Mouse (Mus musculus) kidney, postnatal 0 days (tissue): ENCODE data around the gene Btg1. TPM values are rescaled to one million over a fixed set of nuclear protein-coding genes. Genes with fewer than 3 reads are reported as not detected.
A peak's percentile ranks its signal among the peaks of the same experiment; 100 is the strongest.

Experiments used
- ATAC-seq: fragments of 200-750 bp; cut with Nextera tagmentation; replicated peaks from 2 replicates; pipeline ENCODE4 v1.8.0; 2017; ENCODE audit warnings: low read depth, moderate number of reproducible peaks, moderate TSS enrichment, moderate library complexity; ENCODE audit not compliant: low FRiP score
- DNase-seq: peaks from one replicate; pipeline ENCODE4 v3.0.0-alpha.2; 2016; ENCODE audit warnings: low spot score
- H3K27ac ChIP-seq: fragments of 300-500 bp; sonication (generic); 2 replicates; pipeline ENCODE4 v1.5.1; 2014; ENCODE audit warnings: mild to moderate bottlenecking
- H3K27me3 ChIP-seq: fragments of 300-500 bp; sonication (generic); 2 replicates; pipeline ENCODE4 v1.6.1; 2014; ENCODE audit warnings: low read length, mixed read lengths; ENCODE audit not compliant: insufficient read depth
- H3K36me3 ChIP-seq: fragments of 300-500 bp; sonication (generic); 2 replicates; pipeline ENCODE4 v1.6.1; 2014; ENCODE audit warnings: low read length, mixed read lengths; ENCODE audit not compliant: insufficient read depth
- H3K4me1 ChIP-seq: fragments of 300-500 bp; sonication (generic); replicated peaks from 2 replicates; pipeline ENCODE4 v1.6.1; 2014; ENCODE audit warnings: antibody characterized with exemption, low read length, mixed read lengths; ENCODE audit not compliant: insufficient read depth
- H3K4me2 ChIP-seq: fragments of 300-500 bp; sonication (generic); 2 replicates; pipeline ENCODE4 v1.6.1; 2014; ENCODE audit warnings: mild to moderate bottlenecking, low read length, moderate library complexity, mixed read lengths
- H3K4me3 ChIP-seq: fragments of 300-500 bp; sonication (generic); replicated peaks from 2 replicates; pipeline ENCODE4 v1.5.1; 2014; ENCODE audit warnings: low read depth, low read length
- H3K9ac ChIP-seq: fragments of 300-500 bp; sonication (generic); 2 replicates; pipeline ENCODE4 v1.6.1; 2014; ENCODE audit warnings: low read depth, low read length
- H3K9me3 ChIP-seq: fragments of 300-500 bp; sonication (generic); replicated peaks from 2 replicates; pipeline ENCODE4 v1.6.1; 2016; ENCODE audit warnings: low read length, inconsistent platforms, mixed read lengths
- CTCF ChIP-seq: IDR thresholded peaks from 2 replicates; pipeline ENCODE4 v1.5.1; 2016; ENCODE audit warnings: antibody characterized with exemption, low read depth, mild to moderate bottlenecking, moderate library complexity
- whole genome bisulfite sequencing: fragments of 180-500 bp; shearing (Covaris S2); extraction: QIAGEN DNeasy Blood & Tissue Kit; methylation state at CpG from one replicate; pipeline ENCODE4 v1.1.7; 2014; 5-methylcytosine and 5-hydroxymethylcytosine counted together
- polyA plus RNA-seq: library from polyadenylated mRNA; unstranded; fragments of >200 nt; fragmentation: Nextera tagmentation; extraction: Ambion mirVana; gene quantifications from 2 replicates; pipeline ENCODE4 v1.2.1, GENCODE M21; 2015

Gene Btg1
- polyA plus RNA-seq, 1 experiment from 2014 or later = 59.5 TPM

DNA sequence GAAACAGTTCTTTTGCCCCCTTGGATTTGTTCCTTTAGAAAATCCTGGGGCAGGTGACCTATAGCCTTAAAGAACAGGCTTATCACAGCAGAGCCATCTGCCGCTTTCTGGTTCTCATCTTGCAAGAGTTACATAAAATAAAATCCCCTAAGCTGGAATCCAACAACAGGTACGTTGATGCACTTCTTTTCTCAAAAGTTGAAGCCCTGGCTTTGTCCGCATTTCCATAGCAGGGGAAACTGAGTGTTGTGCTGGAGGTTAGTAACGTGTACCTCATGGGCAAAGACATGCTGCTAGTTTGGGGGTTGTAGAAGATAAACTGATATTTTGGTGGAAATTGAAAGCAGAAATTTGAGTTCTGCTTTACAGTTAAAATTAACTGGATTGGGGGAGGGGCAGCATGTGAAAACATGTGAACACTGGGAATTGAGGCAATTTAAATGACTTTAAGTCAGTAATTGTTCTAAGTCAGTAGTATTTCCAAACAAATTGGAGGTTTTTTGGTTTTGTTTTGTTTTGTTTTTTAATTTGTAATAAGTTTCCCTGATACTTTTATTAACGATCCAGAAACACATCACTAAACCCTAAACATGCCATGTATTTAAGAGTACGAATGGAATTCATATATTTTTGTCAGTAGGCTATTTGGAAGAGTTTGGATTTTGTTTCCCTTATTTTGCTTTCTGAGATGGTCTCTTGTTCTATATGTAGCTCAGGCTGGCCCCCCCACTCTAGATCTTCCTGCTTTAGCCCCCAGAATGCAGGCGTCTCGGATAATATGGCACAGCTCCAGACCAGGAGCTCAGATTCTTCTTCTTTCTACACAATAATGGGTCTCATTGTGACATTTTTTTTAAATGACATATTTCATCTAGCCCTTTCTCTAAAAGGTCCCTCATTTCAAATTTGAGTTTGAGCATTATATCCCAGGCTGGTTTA lies 3.4 kb downstream of the Btg1 start:
- Histone ChIP-seq H3K9ac (peak overlapping the region; percentile 53), H3K36me3 (peaks cover 6% of the 10 kb centered on the region), H3K27me3 (no peaks in the 10 kb centered on the region), H3K4me2 (peak overlapping the region; percentile 73), H3K4me3 (peak overlapping the region; percentile 52), H3K4me1 (peaks cover 13% of the 10 kb centered on the region), H3K9me3 (no peaks in the 10 kb centered on the region), H3K27ac (no peak overlapping the region)
- DNase-seq (no peak), ATAC-seq (no peak)
- TF ChIP-seq CTCF = no peak
- WGBS = 27% methylated on average over 8 of the region's 8 CpGs

DNA sequence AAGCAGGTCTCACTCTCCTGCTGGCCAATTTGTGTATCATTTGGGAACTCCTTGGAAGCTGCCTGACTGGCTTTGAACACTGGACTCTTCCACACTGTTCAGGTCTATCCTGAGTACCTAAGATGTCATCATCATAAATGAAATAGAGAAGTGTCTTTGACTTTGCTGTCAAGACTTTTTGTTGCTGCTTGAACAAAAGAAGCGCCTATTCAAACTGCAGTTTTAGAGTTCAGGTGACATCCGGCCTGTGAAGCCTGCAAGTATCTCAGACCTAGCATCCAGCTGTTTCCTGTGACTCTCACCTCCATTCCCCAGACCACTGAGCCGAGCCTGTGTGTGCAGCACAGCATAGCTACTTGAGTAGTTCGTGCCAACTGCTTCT lies 4.1 kb downstream of the Btg1 start:
- H3K4me3 ChIP-seq = peak overlapping the region; percentile 52
- DNase-seq = peak; percentile 54
- no peaks in the 10 kb centered on the region for H3K27me3 ChIP-seq
- peaks cover 13% of the 10 kb centered on the region for H3K4me1 ChIP-seq
- no peak for ATAC-seq
- H3K36me3 ChIP-seq = peaks cover 6% of the 10 kb centered on the region
- TF ChIP-seq CTCF = no peak
- H3K9ac ChIP-seq = peak overlapping the region; percentile 35; the same call in 1 of the 2 replicates
- no peak overlapping the region for H3K27ac ChIP-seq
- WGBS = 14% methylated on average over 4 of the region's 4 CpGs
- peak overlapping the region; percentile 73 for H3K4me2 ChIP-seq
- H3K9me3 ChIP-seq = no peaks in the 10 kb centered on the region

DNA sequence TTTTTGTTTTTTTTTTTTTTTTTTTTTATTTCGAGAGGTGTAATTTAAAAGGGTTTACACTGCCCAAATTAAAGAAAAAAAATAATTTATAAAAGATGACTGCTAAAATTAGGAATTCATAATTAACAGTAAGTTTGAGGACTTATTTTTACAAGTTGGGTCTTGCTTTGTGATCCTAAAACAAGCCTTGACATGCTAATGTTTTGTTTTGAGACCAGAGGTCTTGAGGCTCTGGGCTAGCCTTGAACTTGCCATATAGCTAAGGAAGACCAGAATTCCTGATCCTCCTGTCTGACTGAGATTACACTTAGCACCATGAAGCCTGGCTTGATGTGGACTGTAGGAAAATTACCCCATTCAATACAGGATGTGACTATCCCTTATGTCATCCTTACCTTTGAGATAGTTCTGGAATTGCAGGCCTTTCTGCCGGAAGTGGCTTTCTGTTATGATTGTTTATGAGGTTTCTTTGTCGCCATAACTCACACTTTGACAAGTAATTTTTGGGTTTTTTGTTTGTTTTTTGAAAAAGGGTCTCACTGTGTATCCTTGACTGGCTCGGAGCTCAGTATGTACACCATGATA lies 4.6 kb downstream of the Btg1 start:
- H3K27me3 ChIP-seq = no peaks in the 10 kb centered on the region
- WGBS = 56% methylated on average over 4 of the region's 4 CpGs
- peaks cover 6% of the 10 kb centered on the region for H3K36me3 ChIP-seq
- ATAC-seq (no peak), DNase-seq (no peak)
- H3K27ac ChIP-seq = no peak overlapping the region
- peak overlapping the region; percentile 15; the same call in 1 of the 2 replicates for H3K9ac ChIP-seq
- peaks cover 13% of the 10 kb centered on the region for H3K4me1 ChIP-seq
- H3K4me2 ChIP-seq = peak overlapping the region; percentile 73
- no peaks in the 10 kb centered on the region for H3K9me3 ChIP-seq
- peak overlapping the region; percentile 52 for H3K4me3 ChIP-seq
- TF ChIP-seq CTCF = no peak

DNA sequence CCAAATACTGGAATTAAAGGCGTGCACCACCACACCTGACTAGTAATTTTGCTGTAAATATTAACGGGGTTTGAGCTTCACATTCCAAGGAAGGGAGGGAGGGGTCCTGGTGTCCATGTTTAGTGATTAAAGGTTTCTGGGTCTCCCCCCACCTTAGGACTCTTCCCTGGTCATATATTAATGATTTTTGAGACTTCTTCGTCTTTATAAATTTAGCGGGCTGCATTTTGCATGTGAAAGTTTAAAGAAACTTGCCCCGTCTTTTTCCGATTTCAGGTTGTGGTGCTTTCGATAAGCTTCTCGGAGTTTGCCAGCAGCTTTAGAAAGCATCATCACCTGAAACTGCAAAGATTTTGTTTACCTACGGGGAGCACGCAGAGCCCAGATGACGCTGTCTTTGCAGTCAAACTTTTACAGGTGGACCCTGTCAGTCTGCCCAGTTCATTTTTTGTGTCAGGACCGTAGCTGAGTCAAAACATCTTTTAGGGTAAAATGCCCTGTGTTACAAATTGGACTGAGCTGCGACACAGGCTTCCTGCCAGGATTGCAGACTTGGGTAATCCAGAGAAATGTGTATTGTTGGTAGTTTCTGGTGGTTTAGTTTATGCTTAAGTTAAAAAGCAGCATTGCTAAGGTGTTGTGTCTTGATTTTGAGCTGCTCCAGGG lies 5.3 kb downstream of the Btg1 start:
- Histone ChIP-seq H3K27ac (no peak overlapping the region), H3K9me3 (no peaks in the 10 kb centered on the region), H3K4me2 (peak overlapping the region; percentile 73), H3K4me3 (peak overlapping the region; percentile 52), H3K4me1 (peaks cover 13% of the 10 kb centered on the region), H3K36me3 (peaks cover 6% of the 10 kb centered on the region), H3K9ac (peak overlapping the region; percentile 15; the same call in 1 of the 2 replicates), H3K27me3 (no peaks in the 10 kb centered on the region)
- WGBS = 56% methylated on average over 13 of the region's 13 CpGs
- DNase-seq = no peak
- ATAC-seq = no peak
- TF ChIP-seq CTCF = no peak

DNA sequence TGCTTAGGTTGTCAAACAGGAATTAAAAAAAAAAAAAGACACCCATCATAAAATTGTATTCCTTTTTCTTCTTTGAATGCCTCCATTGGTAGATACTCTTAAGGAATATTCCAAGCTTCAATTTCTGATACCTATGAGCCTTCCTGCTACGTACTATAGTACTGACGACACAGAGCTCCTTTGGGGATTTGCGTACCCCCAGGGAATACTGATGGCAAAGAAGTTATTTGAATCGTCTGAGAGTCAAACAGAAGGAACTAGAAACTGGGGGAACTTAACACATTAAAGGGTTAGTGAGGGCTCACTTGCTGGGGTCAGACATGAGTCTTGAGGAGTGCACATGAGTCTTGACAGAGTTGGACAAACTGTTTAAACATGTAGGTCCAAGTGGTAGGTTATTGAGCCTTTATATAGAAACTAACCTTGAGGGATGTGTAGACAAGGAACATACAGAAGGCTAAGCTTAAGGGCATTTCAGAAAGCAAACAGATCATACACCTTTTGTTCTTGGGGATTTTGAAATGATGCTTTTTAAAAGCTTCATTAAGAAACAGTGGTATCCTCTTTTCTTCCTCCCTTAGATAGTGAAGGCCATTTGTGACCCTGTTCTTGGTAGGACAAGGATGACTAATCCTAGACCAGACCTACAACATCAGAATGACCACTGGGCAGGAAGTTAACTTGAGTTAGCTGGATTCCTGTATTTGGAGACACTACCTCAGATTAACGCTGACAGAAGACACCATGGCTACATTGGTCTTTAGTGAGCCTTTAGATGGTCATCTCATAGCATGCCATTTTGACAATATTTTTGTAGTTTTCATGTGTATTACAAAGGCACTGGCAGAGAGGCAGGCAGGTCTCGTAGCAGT lies 6.2 kb downstream of the Btg1 start:
- Histone ChIP-seq H3K4me2 (peak overlapping the region; percentile 73), H3K27me3 (no peaks in the 10 kb centered on the region), H3K9ac (no peak overlapping the region), H3K4me3 (peak overlapping the region; percentile 52; the same call in 1 of the 2 replicates), H3K27ac (no peak overlapping the region), H3K9me3 (no peaks in the 10 kb centered on the region), H3K36me3 (peaks cover 6% of the 10 kb centered on the region), H3K4me1 (peaks cover 13% of the 10 kb centered on the region)
- ATAC-seq = no peak
- WGBS = 78% methylated on average over 6 of the region's 6 CpGs
- no peak for TF ChIP-seq CTCF
- DNase-seq = no peak
